Mouse (Mus musculus) spleen, postnatal 10 days (tissue): Measurements from ENCODE around the gene Slc2a5.

Experiments used
- DNase-seq, 2 experiments: peaks; one replicate each; pipeline ENCODE4 v3.0.0; 2021 to 2022; ENCODE audit warnings: low spot score in 2 of 2

Slc2a5 gene

GRCm38 (mm10) chr4:150102822-150103221 is 16.3 kb upstream of the Slc2a5 start:
- no peak for DNase-seq

- DNase-seq = no peak
These were observed 13.4 kb upstream of the Slc2a5 start for GRCm38 (mm10) chr4:150105671-150106070.

GRCm38 (mm10) chr4:150106637-150107036 is 12.4 kb upstream of the Slc2a5 start:
- no peak for DNase-seq

GRCm38 (mm10) chr4:150109636-150110035 is 9.4 kb upstream of the Slc2a5 start:
- no peak for DNase-seq

- DNase-seq = no peak
These were observed 8.7 kb upstream of the Slc2a5 start for GRCm38 (mm10) chr4:150110373-150110772.

GRCm38 (mm10) chr4:150112867-150113266 is 6.2 kb upstream of the Slc2a5 start:
- DNase-seq = peak; percentile 47 to 79

- no peak for DNase-seq
These were observed 4.5 kb upstream of the Slc2a5 start for GRCm38 (mm10) chr4:150114505-150115061.

- DNase-seq = no peak
These were observed 1.8 kb upstream of the Slc2a5 start for GRCm38 (mm10) chr4:150117311-150117710.

- DNase-seq = no peak
These were observed 920 bp upstream of the Slc2a5 start for GRCm38 (mm10) chr4:150118163-150118562.

GRCm38 (mm10) chr4:150119640-150120039 is 557 bp downstream of the Slc2a5 start:
- DNase-seq = no peak

- peak in 1 of 2 experiments; percentile 44 for DNase-seq
These were observed 1.2 kb downstream of the Slc2a5 start for GRCm38 (mm10) chr4:150120173-150120833.

GRCm38 (mm10) chr4:150121430-150121829 is 2.3 kb downstream of the Slc2a5 start:
- no peak for DNase-seq

- no peak for DNase-seq
These were observed 3.4 kb downstream of the Slc2a5 start for GRCm38 (mm10) chr4:150122476-150122875.

GRCm38 (mm10) chr4:150126373-150126772 is 7.3 kb downstream of the Slc2a5 start:
- no peak for DNase-seq

- no peak for DNase-seq
These were observed 8.8 kb downstream of the Slc2a5 start for GRCm38 (mm10) chr4:150127894-150128293.

GRCm38 (mm10) chr4:150128571-150128970 is 9.5 kb downstream of the Slc2a5 start:
- no peak for DNase-seq

- DNase-seq = no peak
These were observed 11.6 kb downstream of the Slc2a5 start for GRCm38 (mm10) chr4:150130661-150131060.

GRCm38 (mm10) chr4:150132692-150133271 is 13.7 kb downstream of the Slc2a5 start:
- peak in 1 of 2 experiments; percentile 25 for DNase-seq

GRCm38 (mm10) chr4:150135254-150135653 is 16.2 kb downstream of the Slc2a5 start:
- no peak for DNase-seq

GRCm38 (mm10) chr4:150136693-150137092 is 17.6 kb downstream of the Slc2a5 start:
- peak; percentile 67 to 87 for DNase-seq

GRCm38 (mm10) chr4:150137368-150138083 is 18.4 kb downstream of the Slc2a5 start:
- DNase-seq = no peak

- peak in 1 of 2 experiments; percentile 60 for DNase-seq
These were observed 19.0 kb downstream of the Slc2a5 start for GRCm38 (mm10) chr4:150138084-150138543.
